Mouse (Mus musculus): ENCODE results near the gene Kcnh4. TPM values are rescaled to one million over a fixed set of nuclear protein-coding genes. Genes with fewer than 3 reads are reported as not detected.
A peak's percentile ranks its signal among the peaks of the same experiment; 100 is the strongest.

Kcnh4 gene
- total and polyA plus RNA-seq, 3 experiments = not detected

DNA sequence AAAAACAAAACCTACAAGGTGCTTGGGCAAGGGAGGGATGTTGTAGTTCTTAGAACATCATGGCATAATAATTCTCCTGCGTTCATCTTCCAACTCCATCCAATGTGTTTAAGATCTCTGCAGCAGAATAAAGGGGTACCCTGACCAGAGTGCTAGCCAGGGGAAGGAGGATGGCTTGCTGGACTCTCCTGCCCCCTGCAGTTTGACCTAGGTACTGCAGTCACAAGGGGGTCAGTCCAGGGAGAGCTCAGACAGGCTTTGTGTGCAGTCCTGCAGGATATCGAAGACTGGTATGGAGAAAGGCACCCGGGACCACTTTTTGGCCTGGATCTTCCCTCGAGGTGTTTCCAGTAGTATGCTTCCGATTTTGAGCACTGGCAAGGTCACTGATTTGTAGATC lies 64.8 kb downstream of the Kcnh4 start:
- TF ChIP-seq CTCF (IDR thresholded peaks at IDR 0.05; ENCODE audit: low read depth, low read length) (peak; percentile 91), POLR2AphosphoS5 (IDR thresholded peaks at IDR 0.05; ENCODE audit: insufficient replicate concordance, low read depth, low read length) (no peak), GATA1 (IDR thresholded peaks at IDR 0.05; ENCODE audit: borderline replicate concordance, low read length) (no peak), TAL1 (conservative IDR thresholded peaks at IDR 0.05; ENCODE audit: low read depth, low read length) (no peak), GATA2 (IDR thresholded peaks at IDR 0.05; ENCODE audit: borderline replicate concordance, low read depth, low read length) (no peak)
- DNase-seq (ENCODE audit: low spot score) = peak; percentile 64
- Histone ChIP-seq H3K9me3 (replicated peaks) (no peaks in the 10 kb centered on the region), H3K36me3 (replicated peaks) (peaks cover 21% of the 10 kb centered on the region), H3K4me3 (ENCODE audit: low read depth, low read length) (no peak overlapping the region), H3K27me3 (ENCODE audit: insufficient read depth, low read length) (peaks cover 35% of the 10 kb centered on the region), H3K4me1 (ENCODE audit: insufficient read depth, low read depth, low read length) (peaks cover 11% of the 10 kb centered on the region)
- no peak for ATAC-seq (ENCODE audit: extremely low read depth, insufficient number of reproducible peaks, low FRiP score, poor library complexity, severe bottlenecking)

DNA sequence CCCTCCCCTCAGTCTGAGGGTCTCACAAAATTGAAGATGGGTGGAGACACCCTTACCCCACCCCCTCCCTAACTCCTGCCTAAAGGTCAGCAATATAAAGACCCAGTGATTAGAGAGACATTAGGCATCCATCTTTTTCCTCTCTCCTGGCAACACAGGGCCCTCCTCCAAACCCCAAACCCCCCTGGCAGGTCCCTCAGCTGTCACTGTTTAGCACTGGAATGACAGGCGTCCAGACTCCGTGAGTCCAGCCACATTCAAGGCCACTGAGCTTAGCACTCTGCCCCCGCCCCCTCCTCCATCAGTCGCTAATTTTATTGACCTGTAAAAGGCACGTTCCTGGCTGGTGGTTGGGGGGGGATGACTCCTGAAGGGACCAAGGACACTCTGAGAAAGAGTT lies 66.6 kb downstream of the Kcnh4 start:
- peaks cover 44% of the 10 kb centered on the region for H3K27me3 ChIP-seq (ENCODE audit: insufficient read depth, low read length)
- TF ChIP-seq GATA2 (IDR thresholded peaks at IDR 0.05; ENCODE audit: borderline replicate concordance, low read depth, low read length) (no peak), TAL1 (conservative IDR thresholded peaks at IDR 0.05; ENCODE audit: low read depth, low read length) (no peak), CTCF (IDR thresholded peaks at IDR 0.05; ENCODE audit: low read depth, low read length) (no peak), GATA1 (IDR thresholded peaks at IDR 0.05; ENCODE audit: borderline replicate concordance, low read length) (no peak), POLR2AphosphoS5 (IDR thresholded peaks at IDR 0.05; ENCODE audit: insufficient replicate concordance, low read depth, low read length) (no peak)
- no peak overlapping the region for H3K4me3 ChIP-seq (ENCODE audit: low read depth, low read length)
- peaks cover 9% of the 10 kb centered on the region for H3K36me3 ChIP-seq (replicated peaks)
- no peak for ATAC-seq (ENCODE audit: extremely low read depth, insufficient number of reproducible peaks, low FRiP score, poor library complexity, severe bottlenecking)
- DNase-seq (ENCODE audit: low spot score) = no peak
- no peaks in the 10 kb centered on the region for H3K9me3 ChIP-seq (replicated peaks)
- H3K4me1 ChIP-seq (ENCODE audit: insufficient read depth, low read depth, low read length) = peaks cover 11% of the 10 kb centered on the region

DNA sequence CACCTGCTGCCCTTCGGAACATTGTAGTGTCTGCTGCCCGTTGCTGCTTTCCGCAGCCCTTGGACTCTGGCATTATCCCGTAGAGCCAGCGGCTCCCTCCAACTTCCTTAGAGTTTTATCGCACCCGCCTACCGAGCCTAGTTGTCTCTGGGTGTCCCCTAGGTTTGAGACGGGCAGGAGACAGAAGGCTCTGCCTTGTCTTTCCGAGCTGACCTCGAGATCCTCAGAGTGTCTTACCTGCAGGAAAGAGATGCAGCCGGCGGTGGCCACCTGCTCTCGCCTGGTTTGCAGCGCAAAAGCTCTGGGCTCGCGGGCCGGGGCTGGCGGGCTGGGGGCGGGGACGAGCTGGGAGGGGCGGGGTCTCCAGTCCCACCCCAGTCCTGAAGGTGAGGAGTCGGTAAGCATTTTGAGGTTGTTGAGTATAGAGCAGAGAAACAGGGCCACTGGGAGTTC lies 67.6 kb downstream of the Kcnh4 start, which contains the start of gene Zfp385c:
Zfp385c (minus strand) TSS at position 292 of the 453 bp plus-strand sequence.
- peaks cover 5% of the 10 kb centered on the region for H3K36me3 ChIP-seq (replicated peaks)
- TF ChIP-seq TAL1 (conservative IDR thresholded peaks at IDR 0.05; ENCODE audit: low read depth, low read length) = no peak
- TF ChIP-seq GATA1 (IDR thresholded peaks at IDR 0.05; ENCODE audit: borderline replicate concordance, low read length) = no peak
- no peak for TF ChIP-seq GATA2 (IDR thresholded peaks at IDR 0.05; ENCODE audit: borderline replicate concordance, low read depth, low read length)
- TF ChIP-seq CTCF (IDR thresholded peaks at IDR 0.05; ENCODE audit: low read depth, low read length) = no peak
- no peak for TF ChIP-seq POLR2AphosphoS5 (IDR thresholded peaks at IDR 0.05; ENCODE audit: insufficient replicate concordance, low read depth, low read length)
- no peaks in the 10 kb centered on the region for H3K9me3 ChIP-seq (replicated peaks)
- H3K4me1 ChIP-seq (ENCODE audit: insufficient read depth, low read depth, low read length) = peaks cover 11% of the 10 kb centered on the region
- no peak within 1 kb of the TSS; the same call in 1 of the 2 replicates for H3K4me3 ChIP-seq (ENCODE audit: low read depth, low read length)
- ATAC-seq (ENCODE audit: extremely low read depth, insufficient number of reproducible peaks, low FRiP score, poor library complexity, severe bottlenecking) (no peak), DNase-seq (ENCODE audit: low spot score) (no peak)
- H3K27me3 ChIP-seq (ENCODE audit: insufficient read depth, low read length) = peaks cover 52% of the 10 kb centered on the region

DNA sequence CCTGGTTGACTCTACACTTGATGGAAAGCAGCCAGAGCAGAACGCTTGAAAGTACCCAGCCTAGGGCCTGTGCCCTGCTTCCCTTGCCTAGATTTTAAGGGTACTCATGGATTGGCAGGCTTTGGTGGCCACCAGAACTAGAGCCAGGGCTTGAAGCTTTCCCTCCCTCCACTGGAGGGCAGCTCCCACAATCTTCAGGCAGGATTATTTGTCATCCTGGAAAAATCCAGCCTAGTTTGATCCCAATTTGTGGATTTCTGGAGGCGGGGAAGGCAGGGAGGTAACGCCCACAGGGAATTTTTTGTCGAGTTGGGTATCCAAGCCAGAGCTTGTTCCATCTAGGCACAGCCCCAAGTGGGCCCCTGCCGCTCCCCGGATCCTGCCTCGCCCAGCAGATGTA lies 69.4 kb downstream of the Kcnh4 start:
- no peak for ATAC-seq (ENCODE audit: extremely low read depth, insufficient number of reproducible peaks, low FRiP score, poor library complexity, severe bottlenecking)
- DNase-seq (ENCODE audit: low spot score) = no peak
- Histone ChIP-seq H3K27me3 (ENCODE audit: insufficient read depth, low read length) (peaks cover 60% of the 10 kb centered on the region), H3K9me3 (replicated peaks) (no peaks in the 10 kb centered on the region), H3K4me3 (ENCODE audit: low read depth, low read length) (no peak overlapping the region), H3K4me1 (ENCODE audit: insufficient read depth, low read depth, low read length) (peaks cover 11% of the 10 kb centered on the region), H3K36me3 (replicated peaks) (no peaks in the 10 kb centered on the region)
- TF ChIP-seq TAL1 (conservative IDR thresholded peaks at IDR 0.05; ENCODE audit: low read depth, low read length) (no peak), GATA1 (IDR thresholded peaks at IDR 0.05; ENCODE audit: borderline replicate concordance, low read length) (no peak), CTCF (IDR thresholded peaks at IDR 0.05; ENCODE audit: low read depth, low read length) (no peak), GATA2 (IDR thresholded peaks at IDR 0.05; ENCODE audit: borderline replicate concordance, low read depth, low read length) (no peak), POLR2AphosphoS5 (IDR thresholded peaks at IDR 0.05; ENCODE audit: insufficient replicate concordance, low read depth, low read length) (no peak)

Other genes starting within 250 kb of the Kcnh4 start
- gene Acly, start 231.9 kb downstream of the Kcnh4 start, total RNA-seq (2014; fragmentation: Nextera tagmentation) = 134 and 139 TPM in 2 replicates
- 205 and 206 TPM in 2 replicates for gene Acly, start 231.9 kb downstream of the Kcnh4 start, total RNA-seq (2017)
- 36.3 and 86.9 TPM in 2 replicates for gene Acly, start 231.9 kb downstream of the Kcnh4 start, polyA plus RNA-seq (2012)
- gene Ttc25, start 214.3 kb downstream of the Kcnh4 start, total RNA-seq (2014; fragmentation: Nextera tagmentation) = 0.49 TPM in 1 of 2 replicates, not detected in the other
- gene Ttc25, start 214.3 kb downstream of the Kcnh4 start, total RNA-seq (2017) = 0.17 and 0.60 TPM in 2 replicates
- gene Ttc25, start 214.3 kb downstream of the Kcnh4 start, polyA plus RNA-seq (2012) = 0.09 and 0.21 TPM in 2 replicates
- 1.1 and 2.7 TPM in 2 replicates for gene Cnp, start 185.0 kb downstream of the Kcnh4 start, total RNA-seq (2014; fragmentation: Nextera tagmentation)
- 4.8 and 5.9 TPM in 2 replicates for gene Cnp, start 185.0 kb downstream of the Kcnh4 start, total RNA-seq (2017)
- 5.1 and 5.9 TPM in 2 replicates for gene Cnp, start 185.0 kb downstream of the Kcnh4 start, polyA plus RNA-seq (2012)
- 47.6 and 54.9 TPM in 2 replicates for gene Nkiras2, start 140.7 kb downstream of the Kcnh4 start, total RNA-seq (2014; fragmentation: Nextera tagmentation)
- gene Nkiras2, start 140.7 kb downstream of the Kcnh4 start, total RNA-seq (2017) = 18.4 and 22.7 TPM in 2 replicates
- gene Nkiras2, start 140.7 kb downstream of the Kcnh4 start, polyA plus RNA-seq (2012) = 36.1 and 40.4 TPM in 2 replicates
- 234 and 254 TPM in 2 replicates for gene Dnajc7, start 139.8 kb downstream of the Kcnh4 start, total RNA-seq (2014; fragmentation: Nextera tagmentation)
- 142 and 151 TPM in 2 replicates for gene Dnajc7, start 139.8 kb downstream of the Kcnh4 start, total RNA-seq (2017)
- gene Dnajc7, start 139.8 kb downstream of the Kcnh4 start, polyA plus RNA-seq (2012) = 98.8 and 140 TPM in 2 replicates
- not detected in 2 replicates for gene Zfp385c, start 67.5 kb downstream of the Kcnh4 start, total RNA-seq (2014; fragmentation: Nextera tagmentation)
- 0.11 and 0.23 TPM in 2 replicates for gene Zfp385c, start 67.5 kb downstream of the Kcnh4 start, total RNA-seq (2017)
- not detected in 2 replicates for gene Zfp385c, start 67.5 kb downstream of the Kcnh4 start, polyA plus RNA-seq (2012)
- 1.4 and 2.0 TPM in 2 replicates for gene Dhx58, start 55.7 kb downstream of the Kcnh4 start, total RNA-seq (2014; fragmentation: Nextera tagmentation)
- gene Dhx58, start 55.7 kb downstream of the Kcnh4 start, total RNA-seq (2017) = 4.2 and 4.7 TPM in 2 replicates
- gene Dhx58, start 55.7 kb downstream of the Kcnh4 start, polyA plus RNA-seq (2012) = 2.6 TPM in 2 replicates
- 46.8 and 47.0 TPM in 2 replicates for gene Kat2a, start 47.5 kb downstream of the Kcnh4 start, total RNA-seq (2014; fragmentation: Nextera tagmentation)
- 17.9 and 18.8 TPM in 2 replicates for gene Kat2a, start 47.5 kb downstream of the Kcnh4 start, total RNA-seq (2017)
- gene Kat2a, start 47.5 kb downstream of the Kcnh4 start, polyA plus RNA-seq (2012) = 93.4 and 94.2 TPM in 2 replicates
- gene Hspb9, start 46.1 kb downstream of the Kcnh4 start, total RNA-seq (2014; fragmentation: Nextera tagmentation) = 2.4 TPM in 1 of 2 replicates, not detected in the other
- gene Hspb9, start 46.1 kb downstream of the Kcnh4 start, total RNA-seq (2017) = 0.22 and 0.35 TPM in 2 replicates
- 0.55 and 0.61 TPM in 2 replicates for gene Hspb9, start 46.1 kb downstream of the Kcnh4 start, polyA plus RNA-seq (2012)
- gene Rab5c, start 21.7 kb downstream of the Kcnh4 start, total RNA-seq (2014; fragmentation: Nextera tagmentation) = 181 and 202 TPM in 2 replicates
- 153 and 173 TPM in 2 replicates for gene Rab5c, start 21.7 kb downstream of the Kcnh4 start, total RNA-seq (2017)
- gene Rab5c, start 21.7 kb downstream of the Kcnh4 start, polyA plus RNA-seq (2012) = 362 and 429 TPM in 2 replicates
- gene Hcrt, start 3.0 kb upstream of the Kcnh4 start, total RNA-seq (2014; fragmentation: Nextera tagmentation) = not detected in 2 replicates
- gene Hcrt, start 3.0 kb upstream of the Kcnh4 start, total RNA-seq (2017) = not detected in 2 replicates
- gene Hcrt, start 3.0 kb upstream of the Kcnh4 start, polyA plus RNA-seq (2012) = not detected in 2 replicates
- 6.0 and 6.3 TPM in 2 replicates for gene Ghdc, start 11.0 kb upstream of the Kcnh4 start, total RNA-seq (2014; fragmentation: Nextera tagmentation)
- 3.6 and 4.4 TPM in 2 replicates for gene Ghdc, start 11.0 kb upstream of the Kcnh4 start, total RNA-seq (2017)
- 3.8 and 3.9 TPM in 2 replicates for gene Ghdc, start 11.0 kb upstream of the Kcnh4 start, polyA plus RNA-seq (2012)
- gene Stat5b, start 90.8 kb upstream of the Kcnh4 start, total RNA-seq (2014; fragmentation: Nextera tagmentation) = 91.4 and 93.0 TPM in 2 replicates
- 52.2 and 55.9 TPM in 2 replicates for gene Stat5b, start 90.8 kb upstream of the Kcnh4 start, total RNA-seq (2017)
- gene Stat5b, start 90.8 kb upstream of the Kcnh4 start, polyA plus RNA-seq (2012) = 65.8 and 73.5 TPM in 2 replicates
- gene Stat5a, start 99.4 kb upstream of the Kcnh4 start, total RNA-seq (2014; fragmentation: Nextera tagmentation) = 161 and 162 TPM in 2 replicates
- gene Stat5a, start 99.4 kb upstream of the Kcnh4 start, total RNA-seq (2017) = 106 and 112 TPM in 2 replicates
- 157 and 161 TPM in 2 replicates for gene Stat5a, start 99.4 kb upstream of the Kcnh4 start, polyA plus RNA-seq (2012)
- 81.1 and 87.5 TPM in 2 replicates for gene Stat3, start 179.6 kb upstream of the Kcnh4 start, total RNA-seq (2014; fragmentation: Nextera tagmentation)
- gene Stat3, start 179.6 kb upstream of the Kcnh4 start, total RNA-seq (2017) = 69.3 and 70.3 TPM in 2 replicates
- 42.1 and 63.5 TPM in 2 replicates for gene Stat3, start 179.6 kb upstream of the Kcnh4 start, polyA plus RNA-seq (2012)
- 13.1 and 15.0 TPM in 2 replicates for gene Cavin1, start 210.9 kb upstream of the Kcnh4 start, total RNA-seq (2014; fragmentation: Nextera tagmentation)
- gene Cavin1, start 210.9 kb upstream of the Kcnh4 start, total RNA-seq (2017) = 3.1 and 3.8 TPM in 2 replicates
- 37.0 and 39.4 TPM in 2 replicates for gene Cavin1, start 210.9 kb upstream of the Kcnh4 start, polyA plus RNA-seq (2012)
- gene Atp6v0a1, start 249.5 kb upstream of the Kcnh4 start, total RNA-seq (2014; fragmentation: Nextera tagmentation) = 109 and 180 TPM in 2 replicates
- 53.7 and 77.6 TPM in 2 replicates for gene Atp6v0a1, start 249.5 kb upstream of the Kcnh4 start, total RNA-seq (2017)
- gene Atp6v0a1, start 249.5 kb upstream of the Kcnh4 start, polyA plus RNA-seq (2012) = 25.8 and 26.3 TPM in 2 replicates

Data from G1E (cell line).